Mouse (Mus musculus) erythroblast, adult 5-6 weeks (primary cell): ENCODE data around the gene Atmin. TPM values are rescaled to one million over a fixed set of nuclear protein-coding genes. Genes with fewer than 3 reads are reported as not detected.

Experiments
- ATAC-seq: replicated peaks from 2 replicates; pipeline ENCODE4 v1.8.0; 2016; ENCODE audit warnings: moderate number of reproducible peaks, mild to moderate bottlenecking, moderate TSS enrichment, inconsistent platforms; ENCODE audit not compliant: poor library complexity, low FRiP score, severe bottlenecking
- total RNA-seq, 2 experiments: library from RNA; stranded (forward) in 1 of 2; stranded (reverse) in 1 of 2; fragments of 150-400 nt in 1 of 2; fragments of 200-764, 138-1000 nt in 1 of 2; gene quantifications; 2 replicates each; pipeline versions ENCODE4 v1.2.3 to v1.2.4; 2015 to 2017; ENCODE audit warnings: low replicate concordance in 2 of 2

Atmin gene
- total RNA-seq (2015; ENCODE audit: low replicate concordance) (3.3 and 5.0 TPM in 2 replicates), total RNA-seq (2017; ENCODE audit: low replicate concordance) (2.8 and 3.9 TPM in 2 replicates)

DNA sequence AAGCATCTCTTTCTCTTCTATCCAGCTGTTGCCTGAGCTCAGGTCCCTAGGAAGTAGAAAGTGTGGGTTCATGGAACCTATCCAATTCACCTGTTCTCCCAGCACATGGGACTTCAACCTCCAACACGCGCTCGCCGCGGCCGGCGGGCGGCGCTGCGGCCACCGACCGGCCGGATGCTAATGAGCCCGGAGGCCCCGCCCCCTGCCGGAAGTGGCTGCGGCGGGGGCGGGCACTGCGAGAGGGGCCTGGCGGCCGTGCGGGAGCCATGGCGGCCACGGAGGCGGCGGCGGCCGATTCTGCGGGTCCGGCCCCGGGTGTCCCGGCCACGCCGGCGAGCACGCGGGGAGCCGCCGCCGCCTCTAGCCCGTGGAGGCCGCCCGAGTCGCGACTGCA is at the start of gene Atmin:
Gene Atmin, plus strand, starts transcription at position 233 of the 394 bp plus-strand sequence.
- ATAC-seq, result peak; percentile 92

DNA sequence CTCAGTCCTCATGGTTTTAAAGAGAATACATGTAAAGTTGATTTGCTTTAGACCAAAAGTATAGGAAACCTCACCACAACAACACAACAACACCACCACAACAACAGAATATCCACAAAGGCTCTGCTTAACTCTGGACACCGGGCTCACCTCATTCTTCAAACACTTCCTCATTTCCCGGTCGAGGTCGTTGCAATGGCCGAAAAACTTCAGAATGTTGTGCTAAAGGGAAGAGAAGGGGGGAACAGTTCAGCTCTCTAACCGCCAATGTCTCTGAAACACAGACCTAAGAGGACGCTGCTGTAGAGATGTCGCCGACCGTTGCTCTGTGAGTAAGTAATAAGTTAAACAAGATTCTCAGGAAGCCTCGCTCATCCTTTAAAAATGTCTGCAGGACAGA is 49.3 kb upstream of the Atmin start:
- no peak for ATAC-seq

DNA sequence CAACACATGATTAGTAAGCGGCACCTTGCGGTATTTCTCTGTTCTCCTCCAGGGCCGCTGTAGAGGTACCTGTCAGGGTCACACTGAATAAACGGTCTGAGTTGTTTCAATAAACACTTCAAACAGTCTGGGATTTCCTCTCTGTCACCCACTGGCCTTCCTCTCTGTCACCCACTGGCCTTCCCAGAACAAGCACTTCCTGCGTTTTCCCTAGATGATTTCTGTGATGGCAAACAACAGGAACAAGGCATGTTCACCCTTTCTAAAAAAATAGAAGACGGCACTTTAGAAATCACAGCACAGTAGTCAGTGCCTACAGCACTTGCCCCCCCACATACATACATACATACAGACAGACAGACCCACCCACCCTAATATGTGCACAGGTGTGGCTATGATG is 47.7 kb upstream of the Atmin start:
- ATAC-seq, result no peak

DNA sequence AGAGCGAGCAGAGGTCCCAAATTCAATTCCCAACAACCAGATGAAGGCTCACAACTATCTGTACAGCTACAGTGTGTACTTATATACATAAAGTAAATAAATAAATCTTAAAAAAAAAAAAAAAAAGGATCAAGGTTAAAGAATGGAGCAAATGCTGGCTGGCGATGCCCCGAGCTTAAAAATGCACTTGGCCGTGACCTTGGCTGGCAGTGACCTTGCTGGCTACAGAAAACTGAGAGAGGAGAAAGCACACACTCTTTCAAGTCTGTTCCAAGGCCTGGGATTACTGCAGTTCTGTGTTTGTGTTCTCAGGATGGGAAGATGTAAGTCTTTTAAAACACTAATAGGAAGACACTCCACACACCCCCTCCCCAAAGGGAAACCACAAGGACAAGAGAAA is 38.5 kb upstream of the Atmin start:
- ATAC-seq, result no peak

DNA sequence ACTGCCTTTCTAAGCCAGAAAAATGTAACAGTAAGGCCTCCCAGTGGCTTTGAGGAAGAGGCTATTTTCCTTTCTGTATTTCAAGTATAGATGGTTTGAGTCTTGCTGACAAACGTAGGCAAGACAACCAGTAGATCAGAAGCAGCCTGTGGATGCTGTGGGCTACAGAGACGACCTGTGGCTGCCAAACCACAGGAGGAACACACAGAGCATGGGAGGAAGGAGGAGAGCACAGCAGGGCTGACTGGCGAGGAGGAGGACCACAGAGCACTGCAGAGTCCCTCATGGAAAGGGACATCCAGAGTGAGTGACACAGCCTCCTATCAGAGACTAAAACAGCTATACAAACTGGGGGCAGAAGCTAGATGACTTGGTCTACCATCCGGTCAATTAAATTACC is 37.9 kb upstream of the Atmin start:
- no peak for ATAC-seq

DNA sequence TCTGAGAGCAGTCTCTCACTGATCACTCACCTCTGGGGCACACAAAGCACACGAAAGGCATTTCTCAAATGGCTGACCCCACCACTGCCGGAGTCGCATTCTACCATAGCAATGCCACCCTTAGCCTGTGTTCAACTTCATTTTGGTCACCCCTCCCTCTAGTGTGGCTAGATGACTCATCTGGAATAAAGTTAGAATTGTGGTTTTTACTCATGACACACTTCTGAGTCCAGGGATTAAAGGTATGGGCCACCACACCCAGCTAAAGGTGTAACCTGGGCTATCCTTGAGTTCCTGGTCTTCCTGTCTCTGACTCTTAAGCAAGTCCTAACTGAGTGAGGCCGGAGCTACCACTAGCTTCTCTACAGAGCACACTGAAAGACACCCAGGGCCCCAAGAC is 37.4 kb upstream of the Atmin start:
- no peak for ATAC-seq

DNA sequence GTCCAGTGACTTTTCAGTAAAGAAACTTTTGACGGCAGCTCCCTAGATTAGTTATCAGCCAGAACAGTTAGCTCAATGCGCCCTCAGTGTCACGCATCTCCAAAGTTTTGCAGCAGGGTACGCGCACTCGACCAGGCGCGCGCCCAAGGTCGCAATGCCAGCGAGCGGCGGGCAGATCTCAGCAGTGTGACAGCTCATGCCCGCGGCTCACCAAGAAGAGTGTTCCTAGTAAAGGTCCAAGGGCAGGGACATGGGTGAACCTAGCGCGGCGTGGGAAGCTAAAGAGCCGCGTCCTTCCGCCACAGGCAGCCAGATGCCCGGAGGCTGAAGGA is 22.2 kb upstream of the Atmin start:
- ATAC-seq, result peak; percentile 72

DNA sequence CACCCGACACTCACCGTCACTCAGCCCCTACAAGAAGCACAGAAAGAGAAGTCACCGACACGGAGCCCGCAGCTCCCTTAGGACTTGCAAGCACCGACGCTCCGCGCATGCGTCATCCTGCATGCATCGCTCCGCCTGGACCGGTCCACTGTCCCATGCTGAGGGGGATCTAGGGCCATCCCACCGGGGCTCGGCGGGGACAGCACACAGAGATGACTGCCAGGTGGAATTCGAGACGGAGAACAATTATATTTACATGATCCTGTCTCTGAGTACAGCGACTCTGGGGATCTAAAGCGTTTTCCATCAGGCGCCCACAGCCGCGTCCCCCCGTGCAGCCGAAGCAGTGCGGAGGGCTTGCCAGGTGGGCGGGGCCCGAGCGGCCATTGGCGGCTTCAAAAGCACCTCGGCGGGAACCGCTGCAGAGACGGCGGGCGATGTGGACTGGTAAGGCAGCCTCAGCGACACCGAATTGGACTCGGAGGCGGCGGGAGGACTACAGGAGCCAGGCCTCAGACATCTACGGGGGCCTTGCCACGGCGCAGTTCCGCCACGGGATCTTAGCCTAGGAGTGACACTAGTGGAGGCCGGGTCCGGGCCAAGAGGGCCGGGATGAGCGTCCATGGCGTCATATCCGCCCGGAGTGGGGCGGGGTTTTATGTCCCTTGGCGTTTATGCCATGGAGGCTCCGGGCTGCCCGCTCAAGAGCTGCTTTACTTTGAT is 21.7 kb upstream of the Atmin start, which contains the start of the genes Cmc2 and Cenpn:
Gene Cmc2, minus strand, starts transcription at position 119 of the 723 bp plus-strand sequence.
Gene Cenpn, plus strand, starts transcription at position 394 of the 723 bp plus-strand sequence.
- ATAC-seq, result peak; percentile 94

DNA sequence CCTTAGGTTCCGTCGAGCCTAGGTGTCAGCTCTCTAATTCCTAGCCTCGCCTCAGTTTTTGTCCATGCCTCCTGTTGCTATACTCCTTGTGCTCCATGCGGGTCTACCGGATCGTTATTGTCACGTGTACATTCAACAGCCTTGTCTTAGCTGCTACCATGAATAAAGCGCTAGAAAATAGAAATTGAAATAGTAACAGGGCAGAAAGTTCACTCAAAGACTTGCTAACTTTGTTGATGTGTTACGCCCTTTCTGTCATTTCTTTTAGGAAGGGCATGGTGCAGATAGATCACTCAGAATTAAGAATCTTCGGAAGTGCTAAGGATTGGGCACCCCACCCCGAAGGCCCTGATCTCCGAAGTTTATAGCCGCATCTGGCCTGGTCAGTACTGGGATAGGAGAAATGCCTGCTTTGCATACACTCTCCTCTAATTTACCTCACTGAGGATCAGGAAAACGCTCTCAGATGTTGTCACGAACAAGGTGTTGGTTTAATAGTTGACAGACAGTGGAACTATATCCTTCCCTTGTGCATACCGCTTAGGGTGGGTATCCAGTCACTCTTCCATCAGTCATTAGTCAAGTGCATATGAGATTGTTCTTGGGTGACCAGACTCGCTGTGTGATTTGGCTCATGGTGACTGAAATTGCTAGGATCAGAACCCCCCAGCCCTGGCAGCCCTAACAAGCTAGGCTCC is 21.0 kb upstream of the Atmin start:
- no peak for ATAC-seq

DNA sequence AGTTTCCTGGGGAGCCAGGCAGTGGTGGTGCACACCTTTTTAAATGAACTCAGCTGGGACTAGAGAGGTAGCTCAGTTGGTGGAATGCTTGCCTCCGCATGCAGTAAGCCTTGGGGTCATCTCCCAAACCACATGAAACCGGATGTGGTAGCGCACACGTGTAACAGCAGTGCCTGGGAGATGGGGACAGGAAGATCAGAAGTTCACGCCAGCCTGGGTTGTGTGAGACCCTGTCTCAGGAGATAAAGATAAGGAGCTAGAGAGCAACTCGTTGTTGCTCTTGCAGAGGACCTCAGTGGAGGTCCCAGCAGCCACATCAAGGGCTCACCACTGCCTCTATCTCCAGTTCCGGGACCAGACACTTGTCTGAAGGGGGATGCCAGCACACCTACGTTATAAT is 19.7 kb upstream of the Atmin start:
- no peak for ATAC-seq

DNA sequence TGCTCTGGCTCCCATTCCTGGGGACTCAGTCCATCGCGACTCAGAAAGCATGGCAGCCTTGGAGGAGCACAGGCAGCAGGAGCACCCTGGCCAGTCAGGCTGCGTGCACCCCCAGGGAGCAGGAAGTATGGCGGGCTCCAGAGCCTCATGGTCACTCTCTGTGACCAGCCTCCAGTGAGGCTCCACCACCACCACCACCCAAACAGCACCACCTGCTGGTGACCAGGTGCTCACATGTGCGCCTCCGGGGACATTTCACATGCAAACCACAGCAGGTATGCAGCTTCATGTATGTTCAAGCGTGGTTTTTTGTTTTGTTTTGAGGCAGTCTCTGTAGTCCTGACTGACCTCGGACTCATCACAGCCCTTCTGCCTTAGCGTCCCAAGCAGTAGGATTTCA is 15.3 kb upstream of the Atmin start:
- peak; percentile 72 for ATAC-seq

DNA sequence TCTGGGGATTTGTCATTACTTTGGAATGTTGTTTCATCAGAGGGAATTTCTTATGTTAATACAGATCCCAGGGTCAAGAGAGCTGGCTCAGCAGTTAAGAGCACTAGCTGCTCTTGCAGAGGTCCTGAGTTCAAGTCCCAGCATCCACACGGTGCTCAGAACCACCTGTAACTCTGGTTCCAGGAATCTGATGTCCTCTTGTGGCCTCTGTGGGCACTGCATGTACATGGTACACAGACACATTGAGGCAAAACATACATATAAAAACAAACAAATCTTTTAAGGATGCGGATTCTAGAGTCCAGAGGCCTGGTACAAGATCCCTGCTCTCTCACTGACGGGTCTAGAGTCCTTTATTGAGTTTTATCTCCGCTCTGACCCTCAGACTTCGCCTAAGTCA is 14.6 kb upstream of the Atmin start:
- no peak for ATAC-seq

DNA sequence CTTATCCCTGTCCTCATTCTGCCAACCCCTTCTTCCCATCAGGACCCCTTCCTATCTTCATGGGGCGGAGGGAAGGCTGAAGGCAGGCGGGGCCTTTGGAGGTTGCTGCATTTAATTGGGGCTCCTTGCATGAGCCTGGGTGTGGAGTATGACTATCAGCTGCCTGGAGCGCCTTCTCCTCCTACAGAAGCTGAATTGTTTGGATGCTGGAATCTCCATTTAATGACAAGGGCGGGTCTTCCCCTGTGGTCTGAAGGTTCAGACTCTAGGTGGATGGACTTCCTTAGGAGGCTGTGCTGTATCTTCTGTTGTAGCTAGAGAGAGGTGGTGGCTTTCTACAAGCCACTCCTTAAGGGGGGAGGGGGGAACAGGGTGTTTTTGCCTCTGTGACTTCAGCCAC is 8.2 kb upstream of the Atmin start:
- no peak for ATAC-seq

DNA sequence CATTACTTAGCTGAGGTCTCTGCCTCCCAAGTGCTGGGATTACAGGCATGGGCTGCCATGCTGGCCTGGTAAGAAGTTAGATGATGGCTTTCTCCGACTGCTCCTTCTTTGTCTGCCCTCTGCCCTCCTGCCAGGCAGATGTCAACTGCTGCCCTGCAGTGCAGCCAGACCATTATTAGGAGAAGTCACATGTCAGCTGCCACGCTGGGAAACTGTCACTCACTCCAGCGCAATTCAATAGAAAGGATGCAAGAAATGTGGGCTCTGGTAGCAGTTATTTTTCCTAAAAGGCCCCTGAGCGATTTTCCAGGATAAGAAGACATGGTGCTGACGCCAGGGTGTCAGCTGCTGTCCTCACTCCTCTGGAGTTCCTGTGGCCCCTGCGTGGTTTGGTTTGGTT is 7.7 kb upstream of the Atmin start:
- ATAC-seq, result no peak

DNA sequence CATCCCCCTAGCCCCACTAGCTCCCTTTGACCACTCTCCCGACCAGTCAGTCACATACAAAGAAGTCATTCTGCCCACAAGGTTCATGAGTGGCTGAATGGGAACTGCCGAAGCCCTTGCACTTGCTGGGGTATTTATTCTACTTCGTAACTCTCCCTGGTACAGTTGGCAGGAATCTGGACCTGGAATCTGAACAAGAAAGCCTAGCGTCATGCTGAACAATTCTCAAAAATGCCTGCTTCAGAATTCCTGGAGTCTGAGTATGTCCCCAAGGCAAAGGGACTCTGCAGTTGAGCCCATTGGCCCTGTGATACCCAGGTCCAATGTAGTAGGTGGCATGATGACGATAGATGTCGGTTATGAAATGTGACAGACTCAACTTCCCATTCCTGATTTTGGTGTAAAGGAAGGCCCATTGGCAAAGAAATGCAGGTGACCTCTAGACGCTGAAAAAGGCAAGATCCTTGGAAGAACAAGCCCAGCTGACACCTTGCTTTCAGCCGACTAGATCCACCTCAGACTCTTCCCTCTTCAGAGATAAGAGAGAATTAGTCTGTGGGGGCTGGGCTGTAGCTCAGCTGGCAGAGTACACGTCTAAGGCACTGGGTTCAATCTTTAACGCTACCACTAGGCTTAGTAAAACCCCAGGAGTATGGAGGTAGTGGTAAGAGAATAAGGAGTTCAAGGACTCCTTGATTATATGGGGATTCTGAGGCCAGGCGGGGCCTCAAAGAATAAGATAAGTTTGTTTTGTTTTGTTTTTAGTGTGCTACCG is 722 bp upstream of the Atmin start:
- ATAC-seq, result no peak

DNA sequence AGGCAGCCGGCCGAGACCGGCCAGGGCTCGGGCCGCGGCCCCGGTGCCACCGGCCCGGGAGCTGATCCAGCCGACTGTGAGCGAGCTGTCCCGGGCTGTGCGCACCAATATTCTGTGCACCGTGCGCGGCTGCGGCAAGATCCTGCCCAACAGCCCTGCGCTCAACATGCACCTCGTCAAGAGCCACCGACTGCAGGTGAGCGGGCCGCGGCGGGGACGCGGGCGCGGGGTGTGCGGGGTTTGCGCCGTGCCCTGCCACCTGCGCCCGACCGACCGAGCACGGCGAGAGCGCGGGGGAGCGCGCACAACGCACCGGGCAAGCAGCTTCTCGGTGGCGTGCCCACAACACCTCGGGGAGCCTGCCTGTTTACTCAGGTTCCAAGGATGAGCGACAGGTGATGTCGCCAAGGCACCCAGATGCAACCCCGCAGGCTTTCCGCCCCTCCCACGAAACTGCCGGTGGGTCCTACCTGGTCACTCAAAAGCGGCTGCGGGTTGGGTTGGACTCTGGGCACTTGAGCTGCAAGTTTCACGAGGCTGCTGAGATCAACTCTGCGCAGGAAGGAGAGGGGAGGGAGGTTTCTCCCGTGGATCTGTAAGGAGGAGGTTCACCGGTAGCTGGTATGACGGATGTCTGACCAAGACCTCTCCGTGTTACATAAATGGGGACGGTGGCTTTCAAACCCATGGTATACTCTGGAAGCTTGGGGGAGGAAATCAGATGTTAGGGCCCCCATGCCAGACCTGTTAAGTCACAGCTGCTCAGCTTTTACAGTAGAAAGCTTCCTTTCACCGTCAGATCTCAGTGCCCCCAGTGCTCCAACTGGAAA is 577 bp downstream of the Atmin start:
- 0 out of 2 replicates have a peak, but pooled peaks have one; percentile 8 for ATAC-seq

DNA sequence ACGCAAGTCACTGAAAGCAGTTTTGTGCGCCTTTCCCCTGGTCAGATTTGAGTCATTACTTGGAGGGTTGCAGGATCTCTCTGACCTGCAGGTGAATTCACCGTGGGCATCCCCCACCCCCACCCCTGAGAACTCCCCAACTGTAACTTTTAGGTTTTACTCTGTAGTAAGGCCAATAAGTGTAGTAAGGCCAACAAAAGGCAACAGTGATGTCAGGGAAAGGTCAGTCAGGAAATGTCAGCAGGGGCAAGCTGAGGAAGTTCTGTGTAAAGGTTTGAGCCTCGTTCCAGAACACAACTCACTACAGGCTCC is 1.1 kb downstream of the Atmin start:
- ATAC-seq, result no peak

DNA sequence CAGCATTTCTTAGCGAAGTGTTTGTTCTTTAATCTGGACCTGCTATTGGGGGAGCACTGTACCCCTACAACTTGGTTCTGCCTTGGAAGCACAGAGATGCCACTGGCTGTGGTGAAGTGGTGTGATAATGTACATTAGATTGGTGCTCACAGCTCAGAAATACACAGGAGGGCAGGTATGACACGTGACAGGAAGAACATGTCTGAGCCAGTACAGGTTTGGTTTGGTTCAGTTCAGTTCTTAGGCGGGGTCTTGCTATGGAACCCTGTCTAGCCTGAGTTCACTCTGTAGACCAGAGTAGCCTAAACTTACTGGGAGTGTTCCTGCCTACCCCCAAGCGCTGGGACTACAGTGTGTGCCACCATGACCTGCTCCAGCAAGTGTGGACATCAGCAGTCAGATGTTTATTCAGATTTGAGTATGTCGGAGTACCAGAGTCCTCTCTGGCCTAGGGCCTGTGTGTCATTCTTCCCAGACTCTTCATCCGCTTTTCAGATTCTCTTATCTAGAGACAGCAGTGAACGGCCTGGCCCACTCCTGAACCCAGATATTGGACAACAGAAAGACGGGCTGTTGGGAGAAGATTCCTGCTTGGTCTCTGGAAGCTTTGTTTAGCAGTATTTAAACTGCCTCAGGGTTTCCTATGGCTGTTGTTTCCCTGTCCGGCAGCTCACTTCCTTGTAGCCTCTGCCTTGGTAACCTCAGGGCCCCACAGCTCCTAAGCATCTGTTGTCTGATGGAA is 2.1 kb downstream of the Atmin start:
- no peak for ATAC-seq

DNA sequence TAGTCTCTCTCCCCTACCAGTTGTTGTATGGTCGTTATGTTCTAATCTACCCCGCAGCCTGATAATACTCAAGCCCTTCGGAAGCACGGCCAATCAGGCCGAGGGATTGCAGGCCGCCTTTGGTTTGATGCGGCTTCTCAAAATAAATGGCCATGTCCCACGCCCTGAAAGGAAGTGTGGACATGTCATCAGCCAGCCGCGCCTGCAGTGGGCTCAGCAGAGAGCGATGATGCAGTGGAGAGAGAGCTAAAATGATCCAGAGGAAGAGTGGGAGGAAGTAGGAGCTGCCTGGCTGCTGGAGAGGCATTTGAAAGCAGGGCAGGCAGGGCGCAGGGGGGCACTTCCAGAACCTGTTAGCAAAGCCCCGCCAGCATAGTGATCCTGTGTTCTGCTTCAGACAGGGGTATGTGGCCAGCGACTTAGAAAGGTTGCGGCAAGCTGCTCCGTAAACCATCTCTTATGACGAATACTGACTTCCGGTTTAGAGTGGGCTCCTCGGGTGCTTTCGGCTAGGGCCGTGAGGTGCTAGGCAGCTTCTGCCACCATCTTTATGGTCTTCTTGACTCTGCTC is 3.2 kb downstream of the Atmin start:
- ATAC-seq, result no peak
